Mouse (Mus musculus): ENCODE data around the gene Kdelr1.

Kdelr1 gene

DNA sequence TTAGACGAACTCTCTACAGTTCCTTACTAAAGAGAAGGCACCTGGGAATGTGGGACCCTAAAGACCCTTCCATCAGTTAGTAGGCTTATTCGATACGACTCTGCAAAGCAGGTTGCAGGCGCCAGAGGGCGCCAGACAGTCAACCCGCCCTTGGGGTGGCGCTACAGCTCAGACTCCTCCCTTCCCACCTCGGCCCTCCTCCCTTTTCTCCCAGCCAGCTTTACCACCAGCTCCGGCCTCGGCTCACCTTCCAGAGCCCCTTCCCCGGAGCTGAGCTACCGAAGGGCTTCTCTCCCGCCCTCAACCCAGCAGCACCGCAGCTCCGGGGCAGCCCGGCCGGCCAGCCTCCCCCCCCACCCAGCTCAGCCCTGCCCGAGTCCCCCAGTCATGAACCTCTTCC lies at the start of gene Kdelr1:
TSS of gene Kdelr1 (plus strand) at position 149 of the 400 bp plus-strand sequence.
- peak; percentile 92 for DNase-seq (ENCODE audit: low spot score)

DNA sequence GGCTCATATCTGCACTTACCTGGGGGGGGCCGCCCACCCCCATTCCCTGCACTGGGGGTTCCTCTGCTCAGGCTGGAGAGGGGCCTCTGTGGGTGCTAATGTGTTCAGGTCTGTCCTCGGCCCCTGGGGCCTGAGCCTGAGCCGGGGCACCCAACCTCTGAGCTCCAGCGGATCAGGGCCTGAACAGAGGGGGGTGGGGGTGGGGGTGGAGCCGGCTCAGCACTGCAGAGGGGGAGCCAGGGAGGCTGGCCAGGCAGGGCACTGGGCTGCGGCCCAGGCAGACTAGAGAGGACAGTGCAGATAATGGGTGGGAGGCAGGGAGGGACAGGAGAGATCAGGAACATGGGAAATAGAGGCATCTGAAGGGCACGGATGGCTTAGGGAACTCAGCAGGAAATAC lies 48.0 kb upstream of the Kdelr1 start, which contains the start of gene Kcnj14:
TSS of gene Kcnj14 (minus strand) at position 185 of the 400 bp plus-strand sequence.
- DNase-seq (ENCODE audit: low spot score), result no peak

DNA sequence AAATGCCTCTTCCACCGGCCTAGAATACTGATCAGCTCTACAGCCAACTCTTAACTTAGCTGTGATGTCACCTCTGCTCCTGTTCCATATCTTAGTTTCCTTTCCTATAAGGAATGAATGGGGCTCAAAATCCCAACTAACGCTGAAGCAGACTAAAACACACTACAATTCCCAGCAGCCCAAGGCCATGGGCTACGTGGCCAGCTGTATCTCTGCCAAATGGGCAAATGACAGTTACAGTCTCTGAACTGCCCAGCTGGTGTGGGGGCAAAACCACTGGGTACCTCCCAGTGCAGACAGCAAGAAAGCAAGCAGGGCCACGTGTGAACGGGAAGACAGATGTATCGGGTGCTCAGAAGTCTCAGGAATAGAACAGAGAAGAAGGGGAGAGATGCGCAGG lies 45.9 kb upstream of the Kdelr1 start:
- DNase-seq (ENCODE audit: low spot score), result no peak

DNA sequence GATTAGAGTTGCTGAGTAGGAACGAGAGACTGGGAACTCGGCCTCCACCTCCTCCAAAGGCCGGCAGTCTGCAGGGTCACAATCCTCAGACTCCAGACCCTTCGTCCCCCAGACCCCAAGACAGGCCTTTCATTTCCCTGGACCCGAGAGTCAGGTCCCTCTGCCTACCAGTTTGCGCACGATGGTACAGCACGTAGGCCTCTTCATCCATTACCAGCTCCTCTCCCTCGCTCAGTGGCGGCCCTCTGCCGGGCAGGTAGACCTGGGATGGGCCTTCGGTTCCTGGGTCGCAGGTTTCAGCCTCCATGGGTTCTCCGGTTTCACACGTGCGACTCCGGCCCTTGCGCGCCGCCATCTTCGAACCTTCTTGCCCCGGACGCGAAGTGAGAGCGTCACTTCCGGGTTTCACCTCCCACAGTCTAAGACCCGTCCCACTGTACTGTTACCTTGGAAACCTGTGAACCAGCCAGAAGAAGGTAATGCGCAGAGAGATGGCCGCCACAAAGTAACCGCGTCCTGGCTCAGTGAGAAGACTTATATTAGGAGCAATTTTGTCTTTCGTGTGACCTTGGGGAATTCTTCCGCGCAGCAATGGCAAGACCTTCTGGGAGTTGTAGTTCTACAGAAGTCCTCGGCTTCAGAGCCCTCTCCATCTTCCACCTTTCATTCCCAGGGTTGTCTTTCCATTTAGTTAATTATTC lies 42.0 kb upstream of the Kdelr1 start, which contains the start of gene Grwd1:
TSS of gene Grwd1 (minus strand) at position 518 of the 701 bp plus-strand sequence.
- peak; percentile 85 for DNase-seq (ENCODE audit: low spot score)

DNA sequence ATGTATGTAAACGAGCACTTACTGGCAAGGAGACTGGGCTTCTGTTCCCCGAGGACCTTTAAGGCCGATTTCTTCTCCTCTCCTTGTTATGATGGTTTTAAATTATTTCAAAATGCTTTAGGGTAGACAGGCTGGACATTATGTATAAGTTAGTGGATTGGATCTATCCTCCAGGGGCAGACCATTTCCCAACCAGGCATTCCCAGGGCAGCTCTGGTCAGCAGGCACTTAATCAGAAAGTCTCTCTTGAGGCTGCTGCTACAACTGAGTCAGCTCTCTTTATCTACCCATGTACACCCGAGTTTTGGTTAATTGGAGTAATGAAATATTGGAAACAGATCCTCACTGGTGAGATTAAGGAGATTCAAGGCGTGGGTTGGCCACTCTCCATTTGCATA lies 41.4 kb upstream of the Kdelr1 start:
- no peak for DNase-seq (ENCODE audit: low spot score)

DNA sequence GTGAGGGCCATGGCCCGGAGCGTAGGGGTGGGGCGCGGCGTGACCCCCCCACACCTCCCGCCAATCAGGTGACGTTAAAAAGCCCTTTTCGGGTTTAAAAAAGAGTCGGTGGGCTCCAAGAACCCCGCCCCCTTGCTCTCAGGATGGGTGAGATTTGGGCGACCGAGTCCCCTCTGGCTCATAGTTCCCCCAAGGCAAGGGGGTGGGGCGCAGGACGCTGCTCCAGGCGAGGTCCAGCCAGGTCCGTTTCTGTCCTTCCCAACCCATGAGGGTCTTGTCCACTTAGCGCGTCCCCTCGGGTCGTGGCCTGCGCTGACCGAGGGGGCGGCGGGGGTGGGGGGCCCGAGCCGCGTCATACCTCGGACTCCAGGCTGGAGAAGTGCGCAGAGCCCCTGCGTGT lies 40.1 kb upstream of the Kdelr1 start:
- no peak for DNase-seq (ENCODE audit: low spot score)

DNA sequence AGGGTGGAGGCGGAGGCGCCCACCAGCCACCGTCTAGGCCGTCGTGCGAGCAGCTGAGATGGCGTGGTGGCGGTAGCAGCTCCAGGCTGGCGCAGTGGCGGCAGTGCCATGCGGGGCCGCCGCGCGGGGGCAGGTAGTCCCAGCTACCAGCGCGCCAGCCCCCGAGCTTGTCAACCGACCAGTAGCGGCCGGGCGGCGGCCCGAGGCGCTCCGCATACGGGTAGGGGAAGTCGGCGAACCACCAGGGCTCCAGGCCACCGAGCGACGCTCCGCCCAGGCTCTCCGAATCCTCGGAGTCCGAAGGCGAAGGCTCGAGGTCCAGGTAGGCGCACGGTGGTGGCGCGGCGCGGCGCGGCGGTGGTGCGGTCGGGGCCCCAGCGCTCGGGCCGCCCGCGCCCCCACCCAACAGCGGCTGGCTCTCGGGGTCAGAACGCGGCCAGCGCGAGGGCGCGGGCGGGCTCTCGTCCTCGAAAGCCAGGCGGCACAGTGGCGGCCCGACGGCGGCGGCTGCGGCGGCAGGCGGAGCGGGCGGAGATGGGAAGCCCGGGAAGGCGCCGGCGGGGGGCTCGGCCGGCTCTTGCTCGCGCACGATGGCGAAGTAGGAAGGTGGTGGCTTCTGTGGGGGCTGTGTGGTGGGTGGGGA lies 39.3 kb upstream of the Kdelr1 start:
- DNase-seq (ENCODE audit: low spot score), result no peak

DNA sequence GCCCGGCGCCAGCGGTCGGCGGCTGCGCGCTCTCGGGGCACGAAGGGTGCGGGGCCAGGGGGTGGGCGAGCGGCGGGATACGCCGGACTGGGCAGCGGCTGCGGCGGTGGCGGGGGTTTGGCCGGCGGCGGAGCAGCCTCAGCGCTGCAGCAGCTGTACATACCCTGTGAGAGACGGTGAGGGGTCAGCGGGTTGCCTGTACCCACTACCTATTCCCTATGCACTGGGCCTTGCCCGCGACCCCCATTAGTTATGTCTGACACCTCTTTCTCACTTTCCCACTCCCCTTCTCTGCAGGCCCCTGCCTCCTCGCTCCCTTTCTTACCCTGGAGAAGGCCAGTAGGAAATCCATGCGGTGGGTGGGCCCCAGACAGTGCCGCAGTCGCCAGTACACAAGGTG lies 38.6 kb upstream of the Kdelr1 start:
- no peak for DNase-seq (ENCODE audit: low spot score)

DNA sequence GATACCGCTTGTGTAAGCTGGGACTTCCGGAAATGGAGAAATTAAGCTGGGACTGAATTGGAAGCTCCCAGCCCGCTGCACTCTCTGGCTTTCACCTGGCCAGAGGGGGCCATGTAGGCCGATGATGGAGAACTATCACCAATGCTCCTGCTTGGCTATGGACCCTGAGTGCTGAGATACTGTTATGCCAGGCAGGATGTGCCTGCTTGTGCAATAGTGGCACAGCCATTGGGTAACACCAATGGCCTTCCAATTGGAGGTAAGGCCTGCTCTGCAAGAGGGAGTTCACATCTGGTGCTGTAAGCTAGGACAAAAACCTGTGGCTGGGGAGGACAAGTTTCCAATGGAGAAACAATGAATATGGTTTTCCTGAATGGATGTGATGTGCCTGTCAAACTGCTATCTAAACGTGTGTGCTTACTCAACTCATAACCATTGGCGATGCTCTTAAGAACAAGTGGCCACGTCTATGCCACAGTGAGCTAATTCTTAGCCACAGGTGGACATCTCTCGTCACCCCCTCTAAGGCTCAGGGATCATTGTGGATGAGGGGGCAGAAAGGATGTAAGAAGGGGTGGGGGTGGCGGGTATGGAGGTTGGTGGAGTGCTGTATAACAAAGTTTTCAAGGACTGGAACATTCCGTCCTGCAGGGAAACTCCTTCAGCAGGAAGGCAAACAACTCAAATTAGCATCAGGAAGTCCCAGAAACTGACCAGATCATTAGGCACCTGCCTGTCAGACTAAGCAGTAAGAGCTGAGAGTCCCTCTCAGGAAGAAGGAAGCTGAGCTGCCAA lies 29.4 kb upstream of the Kdelr1 start:
- no peak for DNase-seq (ENCODE audit: low spot score)

DNA sequence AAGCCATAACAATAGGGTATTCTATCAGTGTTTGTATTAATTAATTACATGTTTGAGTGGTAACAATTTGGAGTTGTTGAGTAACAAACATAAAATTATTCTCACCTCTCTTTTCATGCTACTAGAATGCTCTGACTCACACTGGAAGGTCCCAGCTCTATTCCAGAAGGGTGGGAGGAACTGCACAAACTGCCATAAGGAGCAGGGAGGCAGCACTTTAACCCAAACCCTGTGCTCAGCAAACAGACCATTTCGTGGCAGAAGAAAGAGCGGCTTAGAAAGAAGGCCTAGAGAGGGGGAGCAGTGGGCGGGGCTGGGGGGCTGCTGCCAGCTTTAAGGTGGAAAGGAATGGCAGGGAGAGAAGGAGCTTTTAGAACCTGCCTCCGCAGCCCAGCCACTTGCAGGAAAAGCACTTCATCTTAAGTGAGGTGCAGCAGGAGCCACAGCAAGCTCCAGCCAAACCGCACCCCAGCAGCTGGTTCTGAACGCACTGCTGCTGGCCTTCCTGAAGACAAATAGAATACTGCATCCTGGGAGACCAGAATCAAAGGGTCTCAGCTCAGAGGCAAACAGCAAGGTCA lies 24.0 kb upstream of the Kdelr1 start:
- no peak for DNase-seq (ENCODE audit: low spot score)

DNA sequence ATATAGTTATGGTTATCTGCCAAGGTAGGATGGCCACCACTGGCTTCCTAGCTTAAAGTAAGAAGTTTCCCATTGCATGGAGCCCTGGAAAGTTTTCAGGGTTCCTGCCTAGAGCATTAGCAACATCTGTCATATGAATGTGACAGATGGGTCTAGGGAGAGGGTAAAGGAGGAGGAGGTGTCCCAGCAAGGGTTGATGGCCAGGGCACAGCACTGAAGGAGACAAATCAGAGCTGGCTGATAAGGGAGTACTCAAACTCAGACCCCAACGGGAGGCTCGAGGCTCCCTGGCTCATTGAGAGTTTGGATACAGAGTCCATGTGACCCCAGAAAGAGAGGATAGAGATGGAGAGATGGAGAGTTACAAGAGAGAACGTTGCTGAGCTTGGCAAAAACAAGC lies 21.9 kb upstream of the Kdelr1 start:
- no peak for DNase-seq (ENCODE audit: low spot score)

DNA sequence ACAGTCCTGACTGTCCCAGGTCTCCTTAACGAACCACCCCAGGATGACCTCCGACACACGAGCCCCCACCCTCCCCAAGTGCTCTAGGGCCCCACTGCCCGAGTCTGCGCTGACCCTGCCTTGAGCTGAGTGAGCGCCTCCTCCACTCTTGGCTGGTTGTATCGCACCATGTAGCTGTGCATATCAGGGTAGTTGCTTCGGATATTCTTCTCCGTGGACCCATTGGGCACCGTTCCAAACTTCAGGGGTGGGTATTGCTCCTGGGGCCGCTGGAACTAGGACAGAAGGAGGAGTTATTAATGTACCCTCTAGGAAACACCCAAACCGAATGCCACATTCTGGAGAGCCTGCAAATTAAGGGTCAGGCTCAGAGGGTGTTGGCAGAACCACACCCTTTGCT lies 19.5 kb upstream of the Kdelr1 start:
- DNase-seq (ENCODE audit: low spot score), result no peak

DNA sequence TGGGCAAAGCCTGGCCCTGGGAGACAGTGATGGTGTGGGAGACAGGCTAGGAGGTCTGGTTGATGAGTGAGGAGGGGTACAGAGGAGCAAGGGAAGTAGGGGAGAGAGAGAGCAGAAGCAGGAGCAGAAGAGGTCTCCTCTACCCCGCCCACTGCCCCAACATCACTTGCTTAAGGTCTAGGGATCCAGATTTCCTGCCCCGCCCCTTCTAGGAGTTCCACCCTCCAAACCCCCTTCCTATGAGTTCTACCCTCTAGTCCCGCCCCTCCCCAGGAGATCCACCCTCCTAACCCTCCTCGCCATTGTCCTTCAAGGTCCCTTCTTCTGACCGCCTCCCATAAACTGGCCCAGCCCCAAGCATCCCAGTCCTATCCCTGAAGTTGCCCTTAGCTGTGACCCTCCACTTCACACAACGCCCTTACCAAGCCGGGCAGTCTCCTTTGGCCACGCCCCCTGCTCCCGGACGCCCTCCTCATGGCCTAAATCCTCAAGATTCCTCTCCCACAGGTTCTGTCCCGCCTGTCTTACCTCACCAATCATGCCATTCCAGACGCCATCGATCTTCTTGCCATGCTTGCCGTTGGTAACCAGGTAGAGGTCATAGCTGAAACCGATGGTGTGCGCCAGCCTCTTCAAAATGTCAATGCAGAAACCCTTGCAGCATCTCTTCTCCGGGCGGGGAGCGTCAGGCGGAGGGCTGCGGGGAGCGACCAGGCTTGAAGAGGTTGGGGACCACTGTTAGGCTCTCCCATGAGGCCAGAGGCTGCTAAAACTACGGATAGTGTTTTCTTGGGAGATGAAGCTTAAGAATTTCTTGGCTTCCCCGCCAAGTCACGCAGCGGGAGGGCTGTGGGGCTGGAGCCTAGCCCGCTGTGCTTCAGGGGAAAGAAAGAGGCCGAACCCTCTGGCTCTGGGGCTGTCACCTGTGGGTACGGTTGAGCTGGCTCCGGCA lies 15.3 kb upstream of the Kdelr1 start:
- no peak for DNase-seq (ENCODE audit: low spot score)

DNA sequence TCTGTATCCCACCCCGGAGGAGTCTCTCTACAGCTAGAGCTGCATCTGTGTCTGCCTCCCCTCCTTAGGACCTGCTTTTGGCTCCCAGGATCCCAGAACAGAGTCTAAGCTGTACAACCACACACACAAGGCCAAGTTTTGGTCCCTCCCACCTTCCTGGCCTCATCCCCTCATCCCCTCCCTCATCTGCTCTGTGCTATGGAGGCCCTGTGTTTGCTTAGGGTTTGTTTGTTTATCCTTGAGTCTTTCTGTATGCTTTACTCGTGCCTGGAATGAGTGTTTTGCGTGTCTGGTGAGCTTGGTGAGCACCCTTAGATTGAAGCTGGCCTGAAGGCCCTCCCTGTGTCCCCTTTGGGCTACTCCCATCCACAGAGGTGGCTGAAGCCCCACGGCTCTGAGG lies 13.6 kb upstream of the Kdelr1 start:
- DNase-seq (ENCODE audit: low spot score), result peak; percentile 50

DNA sequence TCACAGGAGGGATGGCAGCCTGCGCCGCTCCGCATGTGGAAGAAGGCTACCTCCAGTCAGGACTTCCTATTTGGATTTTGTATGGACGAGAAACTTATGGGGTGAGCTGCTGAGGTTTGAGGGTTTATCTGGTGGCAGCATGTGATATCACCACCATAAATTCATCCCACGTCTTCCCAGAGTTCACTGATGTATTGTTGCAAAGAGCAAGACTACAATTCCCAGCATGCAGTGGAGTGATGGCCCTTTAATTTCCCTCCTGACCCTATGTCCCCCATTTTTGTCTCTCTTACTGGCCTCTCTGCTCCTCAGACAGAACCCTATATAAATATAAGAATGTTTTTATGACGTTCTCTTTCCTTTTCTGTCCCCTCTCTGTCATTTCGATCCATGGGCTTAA lies 9.8 kb upstream of the Kdelr1 start:
- no peak for DNase-seq (ENCODE audit: low spot score)

DNA sequence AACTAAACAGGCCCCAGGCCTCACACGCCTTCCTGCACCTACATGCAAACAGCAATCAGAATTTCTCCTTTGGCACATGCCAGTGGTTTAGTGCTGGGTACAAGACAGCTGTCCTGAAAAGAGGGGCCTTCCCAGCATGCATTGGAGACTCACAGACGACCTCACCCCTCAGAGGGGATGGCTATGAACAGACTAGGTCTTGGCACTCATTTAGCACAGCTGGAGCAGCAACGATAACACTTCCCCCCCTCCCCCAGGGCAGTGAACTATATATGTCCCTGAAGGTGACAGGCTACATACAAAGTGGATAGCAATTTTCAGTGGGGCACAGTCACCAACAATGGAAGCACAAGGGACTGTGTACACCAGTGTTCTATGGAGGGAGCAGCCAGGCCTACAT lies 8.1 kb upstream of the Kdelr1 start:
- DNase-seq (ENCODE audit: low spot score), result no peak

DNA sequence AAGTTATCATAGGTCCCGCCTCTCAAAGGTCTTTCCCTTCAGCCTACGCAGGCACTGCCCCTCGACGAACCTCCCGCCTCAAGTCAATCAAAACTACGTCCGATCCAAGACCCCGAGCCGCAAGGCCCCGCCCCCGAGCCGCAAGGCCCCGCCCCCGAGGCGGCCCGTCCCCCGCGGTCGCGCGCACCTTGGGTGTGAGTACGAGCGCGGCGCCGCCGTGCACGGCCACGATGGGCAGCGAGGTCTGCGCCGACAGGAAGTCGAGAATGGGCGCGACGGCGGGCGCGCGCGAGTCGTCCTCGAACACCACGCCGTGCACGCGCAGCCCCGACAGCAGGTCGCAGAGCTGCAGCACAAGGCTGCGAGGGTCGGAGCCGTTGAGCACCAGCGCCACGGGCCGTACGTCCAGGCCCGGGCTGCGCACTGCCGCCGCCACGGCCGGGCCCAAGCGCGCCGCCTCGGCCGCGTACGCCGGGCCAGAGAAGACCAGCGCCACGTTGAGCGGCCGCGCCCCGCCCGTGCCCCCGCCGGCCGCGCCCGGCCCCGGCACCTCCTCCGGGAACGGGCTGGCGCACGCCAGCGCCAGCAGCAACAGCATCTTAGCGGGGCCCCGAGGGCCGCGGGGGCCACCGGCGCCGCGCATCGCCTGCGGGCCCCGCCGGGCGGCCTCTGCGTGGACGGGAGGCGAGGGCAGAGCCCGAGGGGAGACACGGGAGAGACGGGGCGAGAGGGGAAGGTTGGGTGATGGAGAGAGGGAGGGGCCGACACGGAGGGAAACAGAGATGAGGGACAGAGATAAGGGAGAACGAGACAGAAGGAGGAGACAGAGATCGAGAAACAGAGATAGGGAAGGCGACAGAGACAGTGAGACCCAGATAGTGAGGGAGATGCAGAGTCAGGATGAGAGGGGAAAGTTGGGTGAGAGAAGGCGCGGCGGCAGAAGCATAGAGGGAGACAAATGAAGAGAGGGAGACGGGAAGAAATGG lies 6.4 kb upstream of the Kdelr1 start:
- peak; percentile 93 for DNase-seq (ENCODE audit: low spot score)

DNA sequence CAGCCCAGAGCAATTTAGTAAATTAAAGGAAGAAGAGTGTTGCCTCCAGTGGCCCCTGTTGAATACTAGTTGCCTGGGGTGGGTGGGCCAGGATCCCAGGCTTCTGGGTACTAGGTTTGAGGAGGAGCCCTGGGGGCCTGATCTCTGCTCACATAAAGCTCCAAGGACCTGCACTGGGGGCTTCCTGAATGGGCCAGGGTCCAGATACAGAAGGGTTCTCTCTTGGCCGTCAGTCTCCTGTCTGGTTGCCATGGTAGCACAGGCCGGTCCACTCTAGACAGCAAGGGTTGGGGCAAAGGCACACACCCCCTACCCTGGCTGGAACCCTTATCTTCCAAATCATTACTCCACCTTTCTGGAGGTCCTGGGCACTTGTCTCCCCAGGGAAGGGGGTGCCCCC lies 4.7 kb upstream of the Kdelr1 start:
- no peak for DNase-seq (ENCODE audit: low spot score)

DNA sequence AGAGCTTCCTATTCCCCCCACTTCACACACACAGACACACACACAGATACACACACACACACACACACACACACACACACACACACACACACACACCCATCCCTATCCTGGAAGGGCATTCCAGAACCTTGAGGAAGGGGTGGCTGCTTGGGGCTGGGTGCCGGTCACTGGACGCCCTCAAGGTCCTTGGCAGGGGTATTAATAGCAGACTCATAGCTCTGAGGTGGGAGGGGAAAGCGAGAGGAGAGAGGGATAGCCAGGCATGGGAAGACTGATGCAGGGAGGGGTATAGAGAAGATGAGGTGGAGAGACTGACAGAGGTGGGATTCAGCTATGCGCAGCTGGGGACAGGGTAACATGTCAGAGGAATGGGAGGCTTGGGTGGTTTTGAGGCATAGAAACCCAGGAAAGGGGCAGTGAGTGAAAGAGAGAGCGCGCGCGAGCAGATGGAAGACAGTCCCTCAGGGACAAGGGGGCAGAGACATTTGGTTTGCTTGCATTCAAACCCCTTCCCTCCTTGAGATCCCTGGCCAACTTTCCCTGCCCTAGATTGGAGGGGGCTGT lies 3.4 kb upstream of the Kdelr1 start:
- DNase-seq (ENCODE audit: low spot score), result no peak

DNA sequence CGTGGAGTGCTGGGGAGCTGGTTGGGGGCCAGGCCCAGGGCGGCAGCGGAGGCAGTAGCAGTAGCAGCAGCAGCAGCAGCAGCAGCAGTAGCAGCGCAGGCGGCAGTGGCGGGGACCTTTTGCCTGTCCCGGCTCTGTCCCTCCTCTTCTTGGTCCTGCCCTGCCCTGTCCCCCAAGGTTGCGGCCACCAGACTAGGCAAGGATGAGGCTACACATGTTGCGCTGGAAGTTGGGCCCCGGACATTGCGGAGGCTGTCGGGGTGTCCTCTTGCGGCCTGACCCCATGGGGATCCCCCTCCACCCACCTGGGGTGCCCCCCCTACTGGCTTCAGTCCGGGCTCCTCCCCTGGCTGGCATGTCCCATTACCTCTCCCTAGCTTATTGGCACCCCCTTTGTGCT lies 2.8 kb upstream of the Kdelr1 start:
- DNase-seq (ENCODE audit: low spot score), result no peak

All from lung, postnatal 25 days (tissue).